Mouse (Mus musculus) forebrain, postnatal 0 days (tissue): ENCODE results near the gene Tor4a. TPM values are rescaled to one million over a fixed set of nuclear protein-coding genes. Genes with fewer than 3 reads are reported as not detected.

ENCODE experiments used
- ATAC-seq: fragments of 200-750 bp; cut with Nextera tagmentation; 2 replicates; pipeline ENCODE4 v1.8.0; 2017; ENCODE audit warnings: mild to moderate bottlenecking, moderate library complexity
- DNase-seq: peaks from one replicate; pipeline ENCODE4 v3.0.0-alpha.2; 2015
- H3K27ac ChIP-seq: fragments of 300-500 bp; sonication (generic); 2 replicates; pipeline ENCODE4 v1.5.1; 2014; ENCODE audit warnings: low read depth, mild to moderate bottlenecking, antibody characterized with exemption, low read length, moderate library complexity, mixed read lengths
- H3K27me3 ChIP-seq: fragments of 300-500 bp; sonication (generic); 2 replicates; pipeline ENCODE4 v1.6.1; 2014; ENCODE audit warnings: mild to moderate bottlenecking, low read length, mixed read lengths; ENCODE audit not compliant: insufficient read depth
- H3K36me3 ChIP-seq: fragments of 300-500 bp; sonication (generic); 2 replicates; pipeline ENCODE4 v1.6.1; 2014; ENCODE audit warnings: mild to moderate bottlenecking, moderate library complexity; ENCODE audit not compliant: insufficient read depth
- H3K4me1 ChIP-seq: fragments of 300-500 bp; sonication (generic); 2 replicates; pipeline ENCODE4 v1.6.1; 2014; ENCODE audit warnings: antibody characterized with exemption; ENCODE audit not compliant: insufficient read depth
- H3K4me2 ChIP-seq: fragments of 300-500 bp; sonication (generic); 2 replicates; pipeline ENCODE4 v1.6.1; 2014; ENCODE audit warnings: low read depth, mild to moderate bottlenecking, moderate library complexity
- H3K4me3 ChIP-seq: fragments of 300-500 bp; sonication (generic); 2 replicates; pipeline ENCODE4 v1.5.1; 2014; ENCODE audit warnings: low read depth, low read length, mixed read lengths
- H3K9ac ChIP-seq: fragments of 300-500 bp; sonication (generic); 2 replicates; pipeline ENCODE4 v1.6.1; 2014; ENCODE audit warnings: mild to moderate bottlenecking
- H3K9me3 ChIP-seq: fragments of 300-500 bp; sonication (generic); 2 replicates; pipeline ENCODE4 v1.6.1; 2016; ENCODE audit warnings: low read length
- CTCF ChIP-seq: sonication (generic); IDR thresholded peaks from 2 replicates; pipeline ENCODE4 v1.5.1; 2016; ENCODE audit warnings: antibody characterized with exemption, control low read depth, low read depth
- WGBS: fragments of 180-500 bp; shearing (Covaris S2); extraction: QIAGEN DNeasy Blood & Tissue Kit; methylation state at CpG from one replicate; pipeline ENCODE4 v1.1.7; 2014; 5-methylcytosine and 5-hydroxymethylcytosine counted together
- polyA plus RNA-seq: library from polyadenylated mRNA; unstranded; fragments of >200 nt; fragmentation: Nextera tagmentation; extraction: Ambion mirVana; gene quantifications from 2 replicates; pipeline ENCODE4 v1.2.1, GENCODE M21; 2015
- total RNA-seq: library from RNA; depleted of rRNA; stranded (reverse); fragments of >200 nt; gene quantifications from 2 replicates; pipeline ENCODE4 v1.2.3, GENCODE M21; 2014

Tor4a gene
- total and polyA plus RNA-seq, 2 experiments from 2014 or later = 1.2 to 3.3 TPM

DNA sequence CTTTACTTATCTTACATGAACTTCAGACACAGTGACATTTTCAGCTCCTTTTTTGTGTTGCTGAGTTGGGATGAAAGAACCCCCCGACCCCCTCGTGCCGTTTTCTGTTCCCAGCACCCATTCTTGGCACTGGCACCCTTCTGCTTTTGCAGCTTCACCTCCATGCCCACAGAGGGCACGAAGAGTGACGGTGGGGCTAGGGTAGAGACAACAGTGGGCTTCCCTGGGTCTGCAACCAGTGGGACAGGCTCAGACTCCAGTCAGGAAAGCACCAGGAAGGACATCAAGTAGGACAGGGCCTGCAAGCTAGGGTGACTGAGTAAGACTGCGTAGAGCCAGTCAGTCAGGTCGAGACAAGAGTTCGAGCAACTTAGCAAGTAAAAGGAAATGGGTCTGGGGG lies 43.6 kb upstream of the Tor4a start:
- Histone ChIP-seq H3K4me1 (peaks cover 6% of the 10 kb centered on the region), H3K4me3 (peak overlapping the region; percentile 70), H3K4me2 (peak overlapping the region; percentile 89), H3K36me3 (peaks cover 17% of the 10 kb centered on the region), H3K9me3 (no peaks in the 10 kb centered on the region), H3K27ac (peak overlapping the region; percentile 82; the same call in 1 of the 2 replicates), H3K9ac (no peak overlapping the region), H3K27me3 (no peaks in the 10 kb centered on the region)
- 46% methylated on average over 8 of the region's 8 CpGs for WGBS
- no peak for TF ChIP-seq CTCF
- ATAC-seq = no peak; the same call in 1 of the 2 replicates
- no peak for DNase-seq

DNA sequence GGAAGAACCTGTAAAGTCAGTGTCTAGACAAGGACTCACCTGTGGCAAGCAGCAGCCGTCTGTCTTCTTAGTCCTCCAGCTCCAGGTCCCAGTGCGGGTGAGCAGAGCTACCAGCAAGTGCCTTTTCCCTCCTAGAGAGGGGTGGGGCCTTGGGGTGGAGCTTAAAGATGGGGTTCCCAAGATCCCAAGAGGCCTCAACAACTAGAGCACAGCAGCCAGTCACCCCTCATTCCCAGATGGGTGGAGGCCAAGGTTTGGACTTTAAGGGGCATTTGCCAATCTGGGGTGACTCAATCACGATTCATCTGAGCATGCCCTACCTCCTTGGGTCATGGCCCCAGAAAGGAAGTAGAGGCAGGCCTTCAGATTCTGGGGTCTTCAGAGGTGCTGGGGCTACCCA lies 43.1 kb upstream of the Tor4a start:
- H3K4me1 ChIP-seq = peaks cover 6% of the 10 kb centered on the region
- peaks cover 12% of the 10 kb centered on the region for H3K36me3 ChIP-seq
- H3K4me2 ChIP-seq = no peak overlapping the region
- WGBS = 87% methylated on average over 3 of the region's 3 CpGs
- H3K4me3 ChIP-seq = no peak overlapping the region
- no peaks in the 10 kb centered on the region for H3K27me3 ChIP-seq
- no peak overlapping the region for H3K9ac ChIP-seq
- no peak for ATAC-seq
- no peaks in the 10 kb centered on the region for H3K9me3 ChIP-seq
- no peak overlapping the region for H3K27ac ChIP-seq
- no peak for TF ChIP-seq CTCF
- DNase-seq = no peak

DNA sequence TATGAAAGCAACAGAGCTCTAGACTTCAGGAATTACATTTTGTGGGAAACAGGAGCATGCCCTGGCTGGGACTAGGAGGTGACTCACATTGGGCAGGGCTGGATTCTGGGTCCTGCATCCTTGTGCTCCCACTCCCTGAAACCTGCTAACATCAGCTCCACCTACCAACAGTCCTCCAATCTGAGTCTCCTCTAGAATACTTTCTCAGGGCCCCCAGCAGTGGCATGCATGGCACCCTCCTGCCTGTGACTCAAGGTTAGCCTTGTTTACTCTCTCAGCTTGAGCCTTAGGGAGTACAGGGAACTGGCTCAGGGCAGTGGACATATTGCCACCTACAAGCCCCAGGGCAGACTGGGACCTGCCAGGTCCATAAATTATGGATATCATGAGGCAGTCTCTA lies 41.4 kb upstream of the Tor4a start:
- no peaks in the 10 kb centered on the region for H3K9me3 ChIP-seq
- H3K36me3 ChIP-seq = no peaks in the 10 kb centered on the region
- no peak overlapping the region for H3K4me3 ChIP-seq
- no peak overlapping the region for H3K9ac ChIP-seq
- no peak for TF ChIP-seq CTCF
- H3K27ac ChIP-seq = no peak overlapping the region
- ATAC-seq (no peak), DNase-seq (no peak)
- H3K4me1 ChIP-seq = peaks cover 6% of the 10 kb centered on the region
- H3K27me3 ChIP-seq = no peaks in the 10 kb centered on the region; the same call in 1 of the 2 replicates
- no peak overlapping the region for H3K4me2 ChIP-seq

DNA sequence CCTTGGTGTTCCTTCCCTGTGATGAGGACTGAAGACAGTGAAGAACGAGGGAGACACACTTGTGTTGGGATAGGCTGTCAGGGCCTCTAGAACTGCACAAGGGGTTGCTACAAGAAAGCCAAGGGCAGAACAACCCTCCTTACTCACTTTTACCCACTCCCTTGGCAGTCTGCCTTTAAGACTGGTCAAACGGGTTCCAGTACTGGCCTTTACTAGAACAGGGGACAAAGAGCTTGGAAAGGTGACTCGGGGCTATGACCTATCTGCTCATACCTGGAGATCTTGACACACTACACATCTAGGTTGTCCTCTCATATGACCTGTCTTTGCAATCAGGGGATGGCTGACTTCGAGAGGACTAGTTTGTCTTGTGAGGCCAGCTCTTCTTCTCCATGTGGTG lies 40.8 kb upstream of the Tor4a start:
- 66% methylated on average over 4 of the region's 4 CpGs for WGBS
- no peaks in the 10 kb centered on the region for H3K36me3 ChIP-seq
- H3K9me3 ChIP-seq = no peaks in the 10 kb centered on the region
- H3K9ac ChIP-seq = no peak overlapping the region
- no peak overlapping the region for H3K27ac ChIP-seq
- no peak for TF ChIP-seq CTCF
- H3K27me3 ChIP-seq = no peaks in the 10 kb centered on the region; the same call in 1 of the 2 replicates
- DNase-seq (no peak), ATAC-seq (no peak)
- H3K4me1 ChIP-seq = peaks cover 6% of the 10 kb centered on the region
- H3K4me2 ChIP-seq = no peak overlapping the region
- no peak overlapping the region for H3K4me3 ChIP-seq

DNA sequence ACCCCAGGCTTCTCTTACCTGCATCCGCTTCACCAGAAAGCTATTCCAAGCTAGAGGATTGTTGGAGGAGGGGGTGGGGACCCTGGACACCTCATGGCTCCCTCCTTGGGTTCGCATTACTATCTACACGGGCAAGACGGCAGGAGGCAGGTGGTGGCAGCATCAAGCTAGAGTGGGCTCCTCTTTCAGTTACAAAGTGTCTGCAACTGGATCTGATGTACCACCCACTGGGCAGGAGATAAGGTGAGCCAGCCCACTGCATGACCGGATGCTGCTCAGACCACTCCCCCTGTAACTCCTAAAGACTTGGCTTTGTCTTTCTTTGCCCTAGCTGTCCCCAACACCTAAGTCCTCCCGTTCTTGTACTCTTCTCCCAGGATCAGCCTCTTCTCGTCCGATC lies 39.9 kb upstream of the Tor4a start, which contains the start of gene Rnf224:
Gene Rnf224, minus strand, starts transcription at position 174 of the 400 bp plus-strand sequence.
- Histone ChIP-seq H3K27me3 (no peaks in the 10 kb centered on the region; the same call in 1 of the 2 replicates), H3K9me3 (no peaks in the 10 kb centered on the region), H3K4me1 (peaks cover 5% of the 10 kb centered on the region), H3K9ac (no peak within 1 kb of the TSS), H3K27ac (no peak within 1 kb of the TSS), H3K36me3 (no peaks in the 10 kb centered on the region), H3K4me3 (no peak within 1 kb of the TSS), H3K4me2 (no peak within 1 kb of the TSS)
- TF ChIP-seq CTCF = no peak
- no peak for ATAC-seq
- WGBS = 45% methylated on average over 8 of the region's 8 CpGs
- DNase-seq = no peak

DNA sequence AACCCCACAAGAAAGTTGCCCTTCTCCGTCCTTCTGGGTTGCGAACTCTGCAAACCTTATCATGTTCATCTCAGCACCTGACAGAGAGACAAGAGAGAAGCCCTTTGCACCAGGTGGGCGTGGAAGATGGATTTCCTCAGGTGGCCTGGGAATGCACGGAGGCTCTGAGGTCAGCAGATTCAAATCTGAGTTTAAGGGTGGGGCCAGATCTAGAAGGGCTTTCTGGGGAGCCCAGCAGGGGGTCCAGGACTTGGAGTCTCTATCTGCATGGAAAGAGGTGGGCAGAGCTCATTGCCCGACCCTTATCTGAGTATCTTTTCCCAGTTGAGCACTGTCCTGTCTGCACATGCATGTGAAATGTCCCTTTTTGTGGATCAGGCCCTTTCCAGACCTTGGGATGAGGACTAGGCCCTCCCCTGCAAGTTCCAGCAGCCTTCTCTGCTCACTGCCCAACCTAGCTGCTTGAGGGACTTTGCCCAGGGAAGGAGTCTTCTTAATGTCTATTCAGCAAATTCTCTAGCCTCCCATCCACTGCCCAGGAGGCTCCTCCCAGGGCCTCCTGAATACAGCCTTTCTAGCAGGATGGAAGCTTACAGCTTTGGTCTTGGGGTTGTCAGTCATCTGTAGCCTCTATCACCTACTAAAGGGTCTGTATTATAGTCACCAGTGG lies 38.0 kb upstream of the Tor4a start:
- no peaks in the 10 kb centered on the region for H3K36me3 ChIP-seq
- DNase-seq = no peak
- WGBS = 87% methylated on average over 5 of the region's 5 CpGs
- H3K9me3 ChIP-seq = no peaks in the 10 kb centered on the region
- H3K4me2 ChIP-seq = no peak overlapping the region
- ATAC-seq = no peak
- H3K9ac ChIP-seq = no peak overlapping the region
- no peak for TF ChIP-seq CTCF
- H3K27ac ChIP-seq = no peak overlapping the region
- no peaks in the 10 kb centered on the region; the same call in 1 of the 2 replicates for H3K27me3 ChIP-seq
- no peak overlapping the region for H3K4me3 ChIP-seq
- no peaks in the 10 kb centered on the region for H3K4me1 ChIP-seq

DNA sequence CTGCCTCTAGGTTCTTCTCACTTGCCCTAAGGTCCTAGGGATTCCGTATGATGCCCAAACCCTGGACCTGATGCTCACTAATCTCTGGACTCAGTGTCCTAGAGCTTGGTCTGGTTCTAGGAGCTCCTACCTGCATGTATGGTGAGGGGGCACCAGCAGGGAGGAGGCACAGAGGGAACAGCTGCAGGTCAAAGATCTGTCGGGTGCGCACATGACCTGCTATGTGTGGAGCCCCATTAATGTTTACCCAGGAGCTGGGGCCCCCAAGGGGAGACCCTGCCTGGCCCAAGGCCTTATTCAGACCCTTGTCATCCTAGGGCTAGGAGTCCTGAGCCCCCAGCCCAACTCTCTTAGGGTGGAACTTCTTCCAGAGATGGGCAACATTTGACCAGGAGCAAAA lies 37.4 kb upstream of the Tor4a start, which contains the start of gene Slc34a3:
Gene Slc34a3, minus strand, starts transcription at position 315 of the 400 bp plus-strand sequence.
- 87% methylated on average over 3 of the region's 3 CpGs for WGBS
- no peak for TF ChIP-seq CTCF
- Histone ChIP-seq H3K27me3 (no peaks in the 10 kb centered on the region; the same call in 1 of the 2 replicates), H3K36me3 (no peaks in the 10 kb centered on the region), H3K27ac (no peak within 1 kb of the TSS), H3K9me3 (no peaks in the 10 kb centered on the region), H3K4me1 (peaks cover 2% of the 10 kb centered on the region; the same call in 1 of the 2 replicates), H3K9ac (no peak within 1 kb of the TSS), H3K4me2 (no peak within 1 kb of the TSS), H3K4me3 (no peak within 1 kb of the TSS)
- DNase-seq (no peak), ATAC-seq (no peak)
